Mouse (Mus musculus): ENCODE measurements around the gene Ppp1r16b.

The Ppp1r16b gene

GRCm38 (mm10) chr2:158690116-158690515, 24.9 kb downstream of the Ppp1r16b start:
- no peak for DNase-seq (ENCODE audit: extremely low spot score)

GRCm38 (mm10) chr2:158692191-158692590, 27.0 kb downstream of the Ppp1r16b start:
- no peak for DNase-seq (ENCODE audit: extremely low spot score)

GRCm38 (mm10) chr2:158695811-158696210, 30.6 kb downstream of the Ppp1r16b start:
- DNase-seq (ENCODE audit: extremely low spot score) = no peak

DNA sequence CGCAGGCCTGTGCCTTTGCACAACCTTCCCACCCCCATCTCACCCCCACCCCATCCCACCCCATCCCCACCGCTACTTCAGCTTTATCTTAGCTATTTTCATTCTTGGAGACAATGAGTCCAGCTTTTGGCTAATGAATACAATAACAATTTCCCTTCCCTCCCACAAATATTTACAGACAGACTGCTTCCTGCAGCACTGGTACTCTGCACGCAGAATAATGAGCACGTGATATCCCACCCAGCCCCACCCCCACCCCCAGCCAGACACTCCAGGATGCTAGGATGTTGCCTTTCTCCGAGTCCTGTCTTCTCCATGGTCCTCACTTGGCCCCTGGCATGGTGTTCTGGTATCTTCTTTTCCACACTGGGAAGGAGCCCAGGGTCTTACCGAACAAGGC, 31.3 kb downstream of the Ppp1r16b start:
- DNase-seq (ENCODE audit: extremely low spot score) = no peak

GRCm38 (mm10) chr2:158699908-158700307, 34.7 kb downstream of the Ppp1r16b start:
- no peak for DNase-seq (ENCODE audit: extremely low spot score)

- no peak for DNase-seq (ENCODE audit: extremely low spot score)
These were observed 35.5 kb downstream of the Ppp1r16b start for GRCm38 (mm10) chr2:158700535-158701256.

- DNase-seq (ENCODE audit: extremely low spot score) = no peak
These were observed 36.3 kb downstream of the Ppp1r16b start for GRCm38 (mm10) chr2:158701505-158701904.

DNA sequence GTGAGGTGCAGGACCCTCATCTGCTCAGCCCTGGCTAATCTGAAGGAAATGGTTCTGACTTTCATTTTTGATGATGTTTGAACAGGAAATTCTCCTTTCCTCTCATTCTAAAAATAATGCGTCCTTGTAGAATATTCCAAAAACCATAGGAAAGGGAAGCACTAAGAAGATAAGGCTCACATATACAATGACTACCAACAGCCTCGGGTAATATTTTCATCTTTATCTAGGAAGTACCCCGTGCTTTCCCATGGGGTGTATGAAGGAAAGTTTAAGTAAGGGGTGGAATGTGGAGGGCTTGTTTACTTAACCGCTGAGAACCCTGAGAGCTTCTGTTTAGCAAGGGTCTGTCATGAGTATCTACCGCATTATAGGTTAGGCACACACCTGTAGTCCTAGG, 37.0 kb downstream of the Ppp1r16b start:
- DNase-seq (ENCODE audit: extremely low spot score) = no peak

DNA sequence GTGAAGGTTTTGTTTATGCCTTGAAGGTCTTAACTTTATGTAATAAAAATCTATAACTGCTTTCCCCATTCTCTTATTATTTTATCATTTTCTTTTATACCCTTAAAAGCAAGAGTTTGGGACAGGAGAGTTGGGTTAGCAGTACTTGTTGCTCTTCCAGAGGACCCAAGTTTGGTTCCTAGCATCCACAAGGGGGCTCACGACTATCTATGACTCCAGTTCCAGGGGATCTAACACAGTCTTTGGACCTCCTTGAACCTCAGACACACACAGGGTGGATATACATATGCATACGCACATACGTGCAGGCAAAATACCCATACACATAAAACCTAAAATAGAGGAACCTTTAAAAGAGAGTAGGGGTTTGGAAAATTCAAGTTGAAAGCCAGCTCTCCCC, 39.5 kb downstream of the Ppp1r16b start:
- no peak for DNase-seq (ENCODE audit: extremely low spot score)

DNA sequence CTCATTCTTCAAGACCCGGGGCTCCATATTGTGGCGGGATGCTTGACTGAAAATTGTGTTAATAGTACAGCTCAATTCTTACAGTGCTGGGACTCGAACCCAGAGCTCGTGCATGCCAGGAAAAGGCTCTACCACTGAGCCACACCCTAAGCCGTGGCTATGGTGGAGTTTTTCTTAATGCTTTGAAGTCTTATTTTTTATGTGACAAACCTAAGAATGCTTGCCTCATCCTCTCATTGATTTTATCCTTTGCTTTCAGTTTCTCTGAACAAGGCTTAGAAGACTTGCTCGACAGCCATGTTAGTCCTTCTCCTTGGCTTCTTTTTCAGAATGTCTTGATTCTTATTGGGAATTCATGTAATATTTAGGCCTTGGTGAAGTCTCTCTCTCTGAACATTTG, 40.3 kb downstream of the Ppp1r16b start:
- no peak for DNase-seq (ENCODE audit: extremely low spot score)

DNA sequence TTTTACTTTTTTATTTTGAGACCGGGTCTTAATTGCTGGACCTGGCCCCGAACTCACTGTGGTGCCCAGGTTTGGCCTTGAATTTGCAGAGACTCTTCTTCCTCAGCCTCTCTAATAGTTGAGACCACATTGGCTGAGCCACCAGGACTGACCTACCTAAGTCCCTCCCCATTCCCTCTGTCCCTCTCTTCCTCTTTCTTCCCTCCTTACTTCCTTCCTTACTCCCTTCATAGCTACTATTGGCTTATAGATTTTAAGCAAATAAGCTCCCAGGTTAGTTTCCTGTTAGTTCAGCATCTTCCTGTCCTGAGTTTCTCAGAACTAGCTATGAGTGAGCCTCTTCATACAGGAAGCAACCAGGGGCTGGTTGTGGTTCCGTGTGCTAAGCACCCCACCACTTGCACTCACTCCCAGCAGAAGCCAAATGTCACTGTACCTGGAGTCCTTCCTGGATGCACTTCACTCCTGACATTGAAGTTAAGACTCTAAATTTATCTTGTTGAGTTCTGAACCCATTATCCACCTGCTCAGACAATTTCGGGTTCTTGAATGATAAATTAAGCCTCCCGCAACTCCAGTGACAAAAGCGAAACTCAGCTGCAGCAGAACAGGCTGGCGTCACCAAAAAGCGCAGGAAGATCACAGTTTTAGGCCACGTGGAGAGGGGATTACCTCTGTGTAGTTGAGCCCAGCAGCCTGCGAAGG, 41.7 kb downstream of the Ppp1r16b start:
- DNase-seq (ENCODE audit: extremely low spot score) = no peak

GRCm38 (mm10) chr2:158708121-158708520, 42.9 kb downstream of the Ppp1r16b start:
- no peak for DNase-seq (ENCODE audit: extremely low spot score)

DNA sequence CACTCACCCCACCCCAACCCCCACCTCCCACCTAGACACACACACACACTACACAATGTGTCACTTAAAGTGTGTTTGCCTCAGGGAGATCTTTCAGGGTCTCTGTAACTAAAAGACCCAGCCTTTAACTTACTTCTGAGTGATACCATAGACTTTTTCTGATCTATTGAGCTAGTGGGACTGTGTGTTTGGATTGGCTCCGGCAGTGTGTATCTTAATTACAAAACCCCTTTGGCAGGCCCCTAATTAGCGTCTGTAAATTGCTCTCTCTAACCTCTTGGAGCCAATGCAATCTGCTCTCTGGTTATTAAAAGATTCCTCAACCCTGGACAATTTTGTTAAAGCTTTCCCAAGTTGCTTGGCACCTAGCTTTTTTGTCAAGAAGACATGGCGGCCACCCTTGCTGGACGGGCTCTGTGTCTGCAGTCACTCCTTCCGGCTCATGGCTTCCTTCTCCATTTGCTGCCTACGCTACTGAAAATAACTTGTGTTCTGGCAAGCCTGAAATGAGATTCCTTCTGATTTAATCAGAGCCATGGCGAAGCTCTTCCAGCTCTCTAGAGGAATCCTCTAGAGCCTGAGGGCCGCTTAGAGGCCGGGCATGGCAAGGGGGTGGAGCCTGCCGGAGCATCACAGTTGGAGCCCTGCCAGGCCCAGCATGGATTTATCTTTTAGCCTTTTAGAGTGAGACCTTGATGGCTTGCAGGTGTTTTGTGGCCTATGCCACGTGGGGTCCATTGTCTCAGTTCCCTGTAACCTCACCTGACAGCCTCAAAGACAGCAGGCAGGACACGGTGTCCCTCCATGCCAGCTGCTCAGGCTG, 46.9 kb downstream of the Ppp1r16b start:
- no peak for DNase-seq (ENCODE audit: extremely low spot score)

GRCm38 (mm10) chr2:158714826-158715225, 49.6 kb downstream of the Ppp1r16b start:
- DNase-seq (ENCODE audit: extremely low spot score) = no peak

DNA sequence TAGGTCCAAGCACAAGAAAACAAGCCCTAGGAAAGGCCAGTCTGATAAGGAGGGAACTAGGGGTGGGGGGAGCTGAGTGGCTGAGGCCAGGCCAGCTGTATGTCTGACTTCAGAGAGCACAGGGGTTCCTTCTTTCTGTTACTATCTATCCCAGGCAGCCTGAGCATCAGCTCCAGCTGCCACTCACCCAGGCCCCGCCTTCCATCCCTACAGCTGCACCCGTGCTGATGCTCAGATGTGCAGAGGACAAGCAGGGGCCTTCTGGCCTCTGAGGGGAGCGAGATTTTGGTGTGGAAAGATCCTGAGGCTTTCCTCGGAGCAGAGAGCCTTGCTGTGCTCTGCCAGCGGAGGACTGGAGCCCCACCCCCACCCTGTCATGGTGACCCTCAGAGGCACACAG, 50.9 kb downstream of the Ppp1r16b start:
- no peak for DNase-seq (ENCODE audit: extremely low spot score)

GRCm38 (mm10) chr2:158717551-158718418, 52.6 kb downstream of the Ppp1r16b start:
- DNase-seq (ENCODE audit: extremely low spot score) = no peak

DNA sequence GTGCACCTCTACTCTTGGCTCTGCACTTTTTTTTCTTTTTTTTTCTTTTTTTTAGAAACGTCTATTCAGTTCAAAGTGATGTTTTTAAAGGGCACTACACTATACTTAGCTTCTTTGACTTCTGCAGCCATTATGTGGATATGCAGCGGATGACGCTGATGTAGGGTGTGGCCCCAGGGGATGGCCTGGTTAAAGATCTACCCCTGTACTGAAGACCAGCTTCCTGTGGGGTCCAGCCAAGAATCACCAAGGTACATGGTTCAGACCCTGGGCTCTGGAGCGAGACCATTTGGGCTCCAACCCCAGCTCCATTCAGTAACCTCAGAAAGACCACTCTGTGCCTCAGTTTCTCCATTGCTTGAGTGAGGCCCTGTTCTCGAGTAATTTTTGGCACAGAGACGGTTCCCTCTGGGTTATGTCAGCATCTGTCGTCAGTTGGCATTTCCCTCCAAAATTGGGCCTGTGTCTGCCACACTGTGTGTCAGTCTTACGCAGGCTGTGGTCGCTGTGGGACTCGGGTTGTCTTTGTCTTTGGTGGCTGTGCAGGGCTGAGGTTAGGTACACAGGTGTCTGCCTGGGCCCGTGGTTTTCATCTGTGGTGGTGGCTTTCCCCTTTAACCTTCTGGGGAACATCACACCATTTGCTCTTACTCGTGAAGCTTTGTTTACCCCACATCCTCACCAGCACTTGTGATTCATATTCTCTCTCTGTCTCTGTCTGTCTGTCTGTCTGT, 53.8 kb downstream of the Ppp1r16b start:
- no peak for DNase-seq (ENCODE audit: extremely low spot score)

GRCm38 (mm10) chr2:158720715-158721370, 55.6 kb downstream of the Ppp1r16b start:
- no peak for DNase-seq (ENCODE audit: extremely low spot score)

- DNase-seq (ENCODE audit: extremely low spot score) = no peak
These were observed 56.3 kb downstream of the Ppp1r16b start for GRCm38 (mm10) chr2:158721481-158721880.

DNA sequence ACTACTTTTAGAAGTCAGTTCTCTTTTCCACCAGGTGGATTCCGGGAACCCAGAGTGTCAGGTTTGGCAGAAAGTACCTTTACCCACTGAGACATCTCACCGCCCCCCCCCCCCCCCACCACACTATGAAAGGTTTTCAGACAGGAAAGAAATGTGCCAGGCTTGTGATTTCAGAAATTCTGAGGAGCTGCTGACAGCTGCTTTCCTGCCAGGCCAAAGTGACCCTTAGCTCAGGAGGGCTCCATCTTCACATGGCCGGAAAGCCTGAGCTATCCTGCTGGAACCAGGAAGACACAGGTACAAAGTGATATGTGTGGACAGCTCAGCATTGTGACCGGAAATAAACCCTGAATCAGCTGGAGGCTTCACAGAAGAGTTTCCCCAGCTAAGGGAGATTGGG, 56.9 kb downstream of the Ppp1r16b start:
- DNase-seq (ENCODE audit: extremely low spot score) = no peak
